Mouse (Mus musculus) heart, embryonic 14.5 days (tissue): ENCODE measurements around the gene Mxi1. TPM values are rescaled to one million over a fixed set of nuclear protein-coding genes. Genes with fewer than 3 reads are reported as not detected.

ENCODE experiments used
- ATAC-seq: fragments of 200-750 bp; cut with Nextera tagmentation; 2 replicates; pipeline ENCODE4 v1.8.0; 2017; ENCODE audit warnings: low read depth, moderate TSS enrichment; ENCODE audit not compliant: insufficient number of reproducible peaks, insufficient read depth, low FRiP score
- H3K27ac ChIP-seq, 2 experiments: fragments of 200-500 bp in 1 of 2; fragments of 300-500 bp in 1 of 2; sonication (generic) in 1 of 2; replicated peaks in 1 of 2; 2 replicates each; pipeline ENCODE4 v1.5.1; 2012 to 2014; ENCODE audit warnings: low read depth in 2 of 2, low read length in 2 of 2, control low read depth in 1 of 2, mild to moderate bottlenecking in 1 of 2, mixed read lengths in 1 of 2; ENCODE audit not compliant: control insufficient read depth in 1 of 2, insufficient read depth in 1 of 2
- H3K27me3 ChIP-seq: fragments of 300-500 bp; sonication (generic); 2 replicates; pipeline ENCODE4 v1.6.1; 2014; ENCODE audit warnings: mild to moderate bottlenecking, low read length, control low read depth; ENCODE audit not compliant: control insufficient read depth, insufficient read depth
- H3K36me3 ChIP-seq: fragments of 300-500 bp; sonication (generic); 2 replicates; pipeline ENCODE4 v1.6.1; 2014; ENCODE audit warnings: mild to moderate bottlenecking, control low read depth, low read length, mixed read lengths; ENCODE audit not compliant: control insufficient read depth, insufficient read depth
- H3K4me1 ChIP-seq, 2 experiments: fragments of 200-500 bp in 1 of 2; fragments of 300-500 bp in 1 of 2; sonication (generic) in 1 of 2; 2 replicates each; pipeline ENCODE4 v1.6.1; 2012 to 2014; ENCODE audit warnings: low read length in 2 of 2, control low read depth in 1 of 2, mixed read lengths in 1 of 2; ENCODE audit not compliant: control insufficient read depth in 2 of 2, insufficient read depth in 2 of 2
- H3K4me2 ChIP-seq: fragments of 300-500 bp; sonication (generic); 2 replicates; pipeline ENCODE4 v1.6.1; 2014; ENCODE audit warnings: mild to moderate bottlenecking, low read length
- H3K4me3 ChIP-seq, 2 experiments: fragments of 200-500 bp in 1 of 2; fragments of 300-500 bp in 1 of 2; sonication (generic) in 1 of 2; 2 replicates each; pipeline ENCODE4 v1.5.1; 2012 to 2014; ENCODE audit warnings: low read length in 2 of 2, mild to moderate bottlenecking in 2 of 2, control low read depth in 1 of 2, low read depth in 1 of 2, moderate library complexity in 1 of 2; ENCODE audit not compliant: control insufficient read depth in 1 of 2, insufficient read depth in 1 of 2
- H3K9ac ChIP-seq: fragments of 300-500 bp; sonication (generic); 2 replicates; pipeline ENCODE4 v1.6.1; 2014; ENCODE audit warnings: mild to moderate bottlenecking, low read length
- H3K9me3 ChIP-seq: fragments of 300-500 bp; sonication (generic); 2 replicates; pipeline ENCODE4 v1.6.1; 2016; ENCODE audit warnings: low read length, control low read depth; ENCODE audit not compliant: control insufficient read depth
- WGBS: fragments of 180-500 bp; shearing (Covaris S2); extraction: QIAGEN DNeasy Blood & Tissue Kit; methylation state at CpG from one replicate; pipeline ENCODE4 v1.1.7; 2014; 5-methylcytosine and 5-hydroxymethylcytosine counted together
- polyA plus RNA-seq: library from polyadenylated mRNA; unstranded; fragments of >200 nt; fragmentation: Nextera tagmentation; extraction: Ambion mirVana; gene quantifications from 2 replicates; pipeline ENCODE4 v1.2.1, GENCODE M21; 2014

The Mxi1 gene
- polyA plus RNA-seq, 1 experiment from 2014 or later, result 49.7 TPM

- Histone ChIP-seq H3K9ac (no peak overlapping the region), H3K27ac (no peak overlapping the region), H3K36me3 (no peaks in the 10 kb centered on the region), H3K4me1 (peaks cover 13 to 20% of the 10 kb centered on the region in 2 experiments), H3K27me3 (no peaks in the 10 kb centered on the region), H3K4me3 (no peak overlapping the region), H3K9me3 (no peaks in the 10 kb centered on the region), H3K4me2 (no peak overlapping the region)
- no peak for ATAC-seq
- 36% methylated on average over 2 of the region's 2 CpGs for WGBS
Measured at GRCm38 (mm10) chr19:53407350-53407749, 97.0 kb downstream of the Mxi1 start.

GRCm38 (mm10) chr19:53408398-53408797 lies 98.1 kb downstream of the Mxi1 start:
- Histone ChIP-seq H3K27ac (no peak overlapping the region), H3K36me3 (no peaks in the 10 kb centered on the region), H3K9me3 (no peaks in the 10 kb centered on the region), H3K27me3 (no peaks in the 10 kb centered on the region), H3K4me1 (peaks cover 16 to 24% of the 10 kb centered on the region in 2 experiments), H3K4me3 (no peak overlapping the region), H3K9ac (no peak overlapping the region), H3K4me2 (no peak overlapping the region)
- WGBS, result 87% methylated on average over 8 of the region's 8 CpGs
- ATAC-seq, result no peak

DNA sequence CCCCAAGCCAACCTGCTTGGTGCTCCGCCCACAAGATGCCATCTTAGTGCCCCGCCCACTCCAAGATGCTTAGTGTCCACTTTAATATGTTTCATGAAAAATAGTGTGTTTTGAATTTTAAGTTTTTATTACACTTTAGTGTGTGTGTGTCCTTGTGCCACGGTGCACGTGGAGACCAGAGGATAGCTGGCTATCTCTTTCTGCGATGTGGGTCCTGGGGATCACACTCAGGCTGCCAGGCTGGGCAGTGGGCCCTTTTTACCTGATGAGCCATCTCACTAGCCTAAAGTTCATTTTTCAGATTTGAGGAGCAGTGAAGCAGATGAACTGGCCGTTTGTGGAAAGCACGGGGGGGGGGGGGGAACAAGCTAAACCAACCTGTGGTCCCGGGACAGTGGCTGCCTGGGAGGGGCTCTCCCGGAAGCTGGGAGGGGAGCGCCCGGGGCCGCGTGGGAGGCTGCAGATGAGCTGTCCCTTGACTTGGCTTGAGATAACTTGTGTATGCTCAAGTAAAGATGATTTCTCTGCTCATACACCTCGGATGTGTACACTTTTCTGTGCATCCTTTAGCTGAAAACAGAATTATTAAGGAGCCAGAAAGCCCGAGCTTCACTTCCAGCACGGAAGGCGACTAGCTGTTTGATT lies 99.5 kb downstream of the Mxi1 start:
- Histone ChIP-seq H3K27ac (no peak overlapping the region), H3K36me3 (no peaks in the 10 kb centered on the region), H3K9me3 (no peaks in the 10 kb centered on the region), H3K4me1 (peaks cover 22 to 35% of the 10 kb centered on the region in 2 experiments), H3K4me2 (peak overlapping the region; percentile 47), H3K27me3 (no peaks in the 10 kb centered on the region), H3K9ac (peak overlapping the region; percentile 27; the same call in 1 of the 2 replicates), H3K4me3 (no peak overlapping the region)
- no peak for ATAC-seq
- WGBS, result 42% methylated on average over 17 of the region's 17 CpGs

- ATAC-seq, result no peak; the same call in 1 of the 2 replicates
- 5% methylated on average over 6 of the region's 6 CpGs for WGBS
- no peaks in the 10 kb centered on the region for H3K9me3 ChIP-seq
Measured at GRCm38 (mm10) chr19:53412149-53412848, 102.0 kb downstream of the Mxi1 start.

DNA sequence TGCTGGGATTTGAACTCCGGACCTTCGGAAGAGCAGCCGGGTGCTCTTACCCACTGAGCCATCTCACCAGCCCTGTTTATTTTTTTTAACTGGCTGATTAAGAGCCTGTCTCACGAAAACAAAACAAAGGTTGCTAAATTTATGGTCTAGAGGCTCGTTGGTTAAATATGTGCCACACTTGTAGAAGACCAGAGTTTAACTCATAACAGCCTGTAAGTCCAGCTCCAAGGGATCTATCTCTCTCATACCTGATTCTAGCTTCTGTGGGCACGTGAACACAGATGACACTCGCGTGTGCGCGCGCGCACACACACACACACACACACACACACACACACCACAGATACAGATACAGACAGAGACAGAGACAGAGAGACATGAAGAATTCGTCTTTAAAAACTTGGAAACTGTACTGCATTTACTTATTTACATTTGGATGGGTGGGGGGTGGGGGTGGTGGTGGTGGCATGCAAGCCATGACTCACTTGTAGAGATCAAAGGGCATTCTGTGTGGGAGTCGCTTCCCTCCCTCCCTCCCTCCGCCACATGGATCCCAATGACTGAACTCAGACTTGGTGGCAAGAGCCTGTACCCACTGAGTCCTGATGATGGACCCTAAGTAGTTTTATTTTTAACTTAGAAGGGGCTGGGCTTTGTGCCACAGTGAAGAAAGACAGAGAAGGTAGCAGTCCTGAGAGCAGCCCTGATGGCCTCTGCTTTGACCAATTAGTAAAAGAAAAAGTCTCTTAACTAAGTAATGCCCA lies 103.5 kb downstream of the Mxi1 start:
- no peak overlapping the region for H3K9ac ChIP-seq
- no peaks in the 10 kb centered on the region for H3K36me3 ChIP-seq
- H3K4me2 ChIP-seq, result no peak overlapping the region
- no peaks in the 10 kb centered on the region for H3K9me3 ChIP-seq
- ATAC-seq, result peak; percentile 47; the same call in 1 of the 2 replicates
- 77% methylated on average over 15 of the region's 15 CpGs for WGBS
- H3K4me1 ChIP-seq, result peaks cover 22 to 35% of the 10 kb centered on the region in 2 experiments
- no peaks in the 10 kb centered on the region for H3K27me3 ChIP-seq
- peak overlapping the region in 1 of 2 experiments; percentile 29; a peak in 1 of 4 replicates for H3K27ac ChIP-seq
- no peak overlapping the region for H3K4me3 ChIP-seq

More at GRCm38 (mm10) chr19:53412149-53412848, 102.0 kb downstream of the Mxi1 start:
- H3K4me3 ChIP-seq, result no peak overlapping the region
- H3K4me2 ChIP-seq, result no peak overlapping the region
- peak overlapping the region; percentile 46 to 71; a peak in 3 of 4 replicates for H3K27ac ChIP-seq
- no peaks in the 10 kb centered on the region for H3K27me3 ChIP-seq
- H3K4me1 ChIP-seq, result peaks cover 22 to 35% of the 10 kb centered on the region in 2 experiments
- H3K36me3 ChIP-seq, result no peaks in the 10 kb centered on the region
- H3K9ac ChIP-seq, result peak overlapping the region; percentile 11; the same call in 1 of the 2 replicates

- Histone ChIP-seq H3K36me3 (no peaks in the 10 kb centered on the region), H3K9me3 (no peaks in the 10 kb centered on the region), H3K4me3 (no peak overlapping the region), H3K27ac (0 out of 4 replicates have a peak overlapping the region, but pooled peaks of 1 of the 2 experiments have one; percentile 35), H3K9ac (no peak overlapping the region), H3K4me1 (peaks cover 22 to 35% of the 10 kb centered on the region in 2 experiments), H3K4me2 (no peak overlapping the region), H3K27me3 (no peaks in the 10 kb centered on the region)
- no peak for ATAC-seq
- 40% methylated on average over 11 of the region's 11 CpGs for WGBS
Measured at GRCm38 (mm10) chr19:53414650-53415049, 104.3 kb downstream of the Mxi1 start.

- Histone ChIP-seq H3K9ac (no peak overlapping the region), H3K27me3 (no peaks in the 10 kb centered on the region), H3K9me3 (no peaks in the 10 kb centered on the region), H3K4me3 (no peak overlapping the region), H3K27ac (no peak overlapping the region), H3K4me1 (peaks cover 20 to 31% of the 10 kb centered on the region in 2 experiments), H3K4me2 (no peak overlapping the region), H3K36me3 (no peaks in the 10 kb centered on the region)
- 75% methylated on average over 17 of the region's 17 CpGs for WGBS
- no peak for ATAC-seq
Measured at GRCm38 (mm10) chr19:53415198-53415597, 104.9 kb downstream of the Mxi1 start.
